Mouse (Mus musculus) left cerebral cortex, postnatal 36 days (tissue): ENCODE measurements around the gene Dmac1. TPM values are rescaled to one million over a fixed set of nuclear protein-coding genes. Genes with fewer than 3 reads are reported as not detected.
"Not testable (repeated sequence)": the region's sequence is repeated elsewhere in the genome, so short reads cannot be mapped to it uniquely, and the experiment has no call there.

ENCODE experiments used
- DNase-seq, 2 experiments: peaks; one replicate each; pipeline ENCODE4 v3.0.0; 2021 to 2022; ENCODE audit warnings: low spot score in 2 of 2, mixed read lengths in 1 of 2
- intact Hi-C: fragments of 180-260 bp; cut with DNase I; formaldehyde crosslinking; loops from one replicate; pipeline ENCODE4 v1.15.1; 2025
- total RNA-seq, 2 experiments: library from RNA; stranded (reverse); gene quantifications; 2 replicates each; pipeline ENCODE4 v1.2.3; 2021

Gene Dmac1
- total RNA-seq: 10 to 100 TPM; 47.8 to 51.9 TPM

DNA sequence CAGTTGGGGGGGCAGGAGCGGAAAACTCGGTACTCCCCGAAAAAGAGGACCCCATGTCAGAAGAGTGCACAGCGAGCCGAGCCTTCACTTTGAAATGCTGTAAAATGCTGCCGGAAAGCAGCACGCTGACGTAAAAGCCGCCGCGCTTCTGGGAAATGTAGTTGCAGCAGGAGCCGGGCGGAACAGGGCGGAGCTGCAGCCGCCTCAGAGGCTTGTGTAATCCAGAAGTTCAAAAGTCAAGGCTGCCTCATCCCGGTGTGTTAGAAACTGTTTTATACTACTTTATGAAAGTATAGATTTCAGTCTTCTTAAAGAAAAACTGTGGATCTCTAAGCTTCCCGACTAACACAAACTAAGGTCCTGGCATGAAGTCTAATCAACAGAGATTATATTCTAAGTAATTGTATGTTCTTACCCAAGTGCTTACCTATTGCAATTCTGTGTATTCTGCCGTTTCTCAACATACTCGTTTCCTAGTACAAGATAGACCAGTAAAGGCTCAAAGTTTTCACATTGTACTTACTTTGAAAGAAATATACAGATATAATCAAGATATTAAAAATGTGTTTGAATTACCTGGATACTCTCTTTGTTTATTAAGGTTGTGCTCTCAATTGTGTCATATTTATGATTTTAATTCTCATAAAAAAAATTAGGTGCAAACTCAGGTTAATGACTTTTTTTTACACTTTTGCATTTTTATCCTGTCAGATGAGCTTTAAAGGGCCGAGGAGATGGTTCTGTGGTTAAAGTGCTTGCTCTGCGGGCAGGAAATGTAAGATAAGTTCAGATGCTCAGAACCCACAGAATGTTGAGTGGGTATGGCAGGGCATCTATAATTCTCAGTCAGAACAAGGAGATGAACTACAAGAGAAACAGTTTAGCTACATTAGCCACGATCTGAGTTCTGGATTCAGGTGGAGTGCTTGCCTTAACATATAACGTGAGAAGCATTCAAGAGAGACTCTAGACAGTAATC is at the start of gene Dmac1:
Gene Dmac1 (minus strand): TSS at position 109 of the 979 bp plus-strand sequence.
- intact Hi-C loops: no loop called here
- DNase-seq: peak; percentile 93 to 96

DNA sequence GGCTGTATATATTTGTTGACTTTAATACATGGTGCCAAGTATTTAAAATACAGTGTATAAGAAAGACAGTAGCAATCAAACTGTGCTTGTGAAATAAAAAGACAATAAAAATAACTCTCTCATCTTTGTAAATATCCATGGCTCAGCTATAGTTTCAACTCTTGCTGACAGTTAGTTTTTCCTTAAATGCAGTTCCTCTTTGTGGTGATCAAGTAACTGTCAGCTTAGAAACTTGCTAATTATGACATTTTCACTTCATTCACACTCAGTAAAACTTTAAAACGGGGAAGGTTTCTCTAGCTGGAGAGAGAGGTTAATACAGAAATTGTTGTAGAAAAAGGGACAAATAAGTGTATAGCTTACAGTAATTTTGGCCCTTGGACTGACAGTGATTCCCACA is 37.3 kb upstream of the Dmac1 start:
- intact Hi-C loops: no loop called here
- DNase-seq: no peak

GRCm38 (mm10) chr4:75315007-75315406 is 36.9 kb upstream of the Dmac1 start:
- DNase-seq: no peak
- intact Hi-C loops: no loop called here

- intact Hi-C loops: no loop called here
- DNase-seq: no peak
These were observed 33.8 kb upstream of the Dmac1 start for GRCm38 (mm10) chr4:75311918-75312317.

DNA sequence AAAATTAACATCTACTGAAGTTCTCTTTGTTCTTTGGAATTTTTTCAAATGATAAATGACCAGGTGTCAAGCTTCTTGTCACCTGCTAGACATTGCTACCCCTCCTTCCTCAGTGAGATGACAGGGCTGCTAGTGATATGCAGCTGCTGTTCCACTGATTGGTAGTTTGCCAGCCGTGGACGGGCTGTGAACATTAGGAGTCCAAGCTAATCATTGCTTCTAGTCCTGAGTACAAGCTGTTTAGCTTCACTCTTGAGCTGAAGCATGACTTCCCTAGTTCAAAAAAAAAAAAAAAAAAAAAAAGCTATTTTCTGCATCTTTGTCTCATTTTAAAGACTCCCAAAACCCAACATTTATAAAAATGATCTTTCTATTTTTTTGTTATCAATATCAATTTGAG is 33.2 kb upstream of the Dmac1 start:
- no peak for DNase-seq
- intact Hi-C loops: no loop called here

DNA sequence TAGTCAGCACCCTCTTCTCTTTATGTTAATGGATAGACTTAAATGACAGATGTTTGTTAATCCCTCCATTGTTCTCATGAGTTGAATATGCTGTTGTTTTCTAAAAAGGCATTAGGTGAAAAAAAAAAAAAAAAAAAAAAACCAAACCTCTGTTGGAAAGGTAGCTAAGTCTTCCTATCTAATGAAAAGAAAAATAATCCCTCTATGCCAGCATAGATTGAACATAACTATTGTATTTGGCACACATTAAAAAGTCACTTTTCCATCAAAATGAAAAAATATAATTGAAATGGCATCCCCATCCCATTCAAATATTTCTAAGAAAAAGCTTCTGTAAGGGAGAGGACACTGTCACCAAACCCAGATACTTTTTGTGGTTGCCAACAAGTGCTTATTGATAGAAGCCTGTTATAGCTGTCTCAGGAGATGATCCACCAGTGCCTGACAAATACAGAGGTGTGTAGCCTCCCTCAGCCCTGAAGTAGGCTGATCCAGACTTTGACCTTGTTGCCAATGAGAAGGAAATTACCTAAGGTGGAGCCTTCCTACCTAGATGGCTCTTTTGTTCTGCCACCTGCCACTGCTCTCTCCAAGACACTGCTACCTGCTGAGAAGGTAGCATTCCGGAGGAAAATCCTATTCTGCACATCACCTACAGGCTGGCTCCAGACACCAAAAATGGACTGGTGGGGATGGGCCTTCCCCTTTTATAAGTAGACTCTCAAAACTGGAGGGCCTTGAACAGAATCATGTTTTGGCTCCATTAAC is 22.3 kb upstream of the Dmac1 start:
- intact Hi-C loops: no loop called here

DNA sequence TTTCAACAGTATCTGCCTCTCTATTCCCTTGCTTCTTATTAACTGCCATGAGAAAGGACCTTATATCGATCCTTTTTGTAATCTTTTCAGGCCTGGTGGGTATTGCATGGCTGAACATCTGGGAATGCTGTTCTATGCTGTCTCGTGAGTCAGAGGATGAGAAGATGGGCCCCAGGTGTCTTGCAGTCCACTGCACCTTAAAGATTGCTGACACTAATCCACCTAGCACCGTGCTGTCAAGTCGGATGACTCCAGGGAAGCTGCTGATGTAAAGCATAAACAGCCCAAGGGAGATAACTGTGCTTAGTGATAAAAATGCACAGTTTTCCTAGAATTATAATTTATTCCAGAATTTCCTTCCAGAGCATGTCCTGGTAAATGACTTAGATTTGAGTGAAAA is 14.2 kb upstream of the Dmac1 start:
- DNase-seq: no peak
- intact Hi-C loops: no loop called here

More for the DNA sequence above, 22.3 kb upstream of the Dmac1 start:
- no peak for DNase-seq

DNA sequence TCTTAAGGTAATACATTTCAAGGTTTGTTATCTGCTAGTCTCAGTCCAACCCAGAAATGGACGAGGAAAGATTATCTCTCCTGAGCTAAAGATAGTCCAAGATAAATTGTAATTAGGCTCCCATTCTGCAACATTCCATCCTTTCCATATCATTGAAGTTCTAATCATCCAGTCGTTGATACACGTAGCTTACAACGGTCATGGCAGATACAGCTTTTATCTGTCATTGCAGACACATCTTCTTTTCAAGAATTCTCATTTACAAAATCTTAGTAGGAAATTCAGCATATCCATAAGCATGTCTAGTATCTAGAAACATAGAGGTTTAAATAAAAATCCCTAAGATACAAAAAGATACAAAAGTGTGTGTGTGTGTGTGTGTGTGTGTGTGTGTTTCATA is 13.0 kb upstream of the Dmac1 start:
- DNase-seq: no peak
- intact Hi-C loops: no loop called here

GRCm38 (mm10) chr4:75277467-75278196 is 473 bp downstream of the Dmac1 start:
- no peak for DNase-seq
- intact Hi-C loops: no loop called here

GRCm38 (mm10) chr4:75275737-75276136 is 2.4 kb downstream of the Dmac1 start:
- intact Hi-C loops: no loop called here
- DNase-seq: no peak

DNA sequence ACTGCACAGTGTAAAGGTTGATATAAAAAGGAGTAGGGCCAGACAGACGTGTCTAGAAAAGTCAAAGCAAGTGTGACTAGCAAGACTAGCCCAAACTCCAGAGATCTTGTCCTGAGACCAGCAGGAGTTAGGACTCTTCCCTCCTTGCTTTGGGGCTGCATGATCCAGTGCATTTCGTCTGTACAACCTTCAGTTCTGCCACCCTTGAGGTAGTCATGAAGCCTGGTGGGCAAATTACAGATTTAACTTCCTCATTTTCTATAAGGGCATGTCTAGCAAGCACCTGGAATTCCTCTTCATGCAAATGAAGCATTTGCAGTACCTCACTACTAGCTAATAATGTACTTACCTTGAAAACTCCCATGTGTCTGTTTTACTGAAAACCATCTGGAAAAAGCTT is 10.2 kb downstream of the Dmac1 start:
- no peak for DNase-seq
- intact Hi-C loops: no loop called here

- intact Hi-C loops: no loop called here
- DNase-seq: no peak
These were observed 11.1 kb downstream of the Dmac1 start for GRCm38 (mm10) chr4:75266773-75267550.

GRCm38 (mm10) chr4:75264219-75264618 is 13.9 kb downstream of the Dmac1 start:
- DNase-seq: no peak
- intact Hi-C loops: no loop called here

DNA sequence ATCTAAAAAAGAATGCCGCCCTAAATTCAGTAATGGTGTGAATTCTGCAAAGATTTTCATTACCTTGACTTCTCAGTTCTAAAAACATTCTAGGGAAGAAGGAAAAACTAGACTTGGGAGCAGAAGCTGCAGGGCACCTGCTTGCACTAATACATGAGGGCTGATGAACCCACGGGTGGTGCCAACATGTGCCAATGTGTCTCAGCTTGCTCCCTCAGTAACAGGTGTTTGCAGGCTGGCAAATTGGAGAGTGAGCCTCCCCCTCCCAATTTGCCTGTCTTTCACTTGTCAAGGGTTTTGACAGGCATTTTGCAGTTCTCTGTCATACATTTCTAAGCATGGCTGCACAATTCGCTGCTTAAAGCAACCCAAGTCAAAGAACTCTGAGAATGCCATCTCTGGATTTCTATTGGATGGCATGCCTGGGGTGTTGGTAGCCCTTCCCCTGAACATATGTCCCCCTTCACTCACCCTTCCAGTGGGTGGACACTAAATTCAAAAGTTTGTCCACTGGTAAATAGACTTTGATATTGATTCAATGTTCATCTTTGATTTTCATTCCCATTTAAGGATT is 14.5 kb downstream of the Dmac1 start:
- intact Hi-C loops: no loop called here
- no peak for DNase-seq

DNA sequence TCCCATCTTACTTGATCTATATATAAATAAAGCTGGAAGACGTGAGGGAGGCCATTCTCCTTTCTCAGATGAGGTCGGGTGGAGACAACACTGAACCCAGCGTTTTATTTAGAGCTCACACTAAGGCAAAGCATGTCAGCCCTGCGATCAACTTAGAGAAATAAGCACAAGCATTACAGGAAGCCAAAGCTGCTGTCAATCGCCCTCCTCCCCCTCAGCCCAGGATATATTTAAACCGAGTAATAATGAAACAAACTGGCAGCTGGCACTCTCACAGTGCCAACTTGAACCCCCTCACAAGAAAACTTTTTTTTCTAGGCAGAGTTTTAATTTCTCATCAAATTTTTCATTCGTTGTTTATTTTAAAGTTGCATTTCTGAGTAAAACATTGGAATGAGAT is 15.7 kb downstream of the Dmac1 start:
- peak in 1 of 2 experiments; percentile 8 for DNase-seq
- intact Hi-C loops: no loop called here

GRCm38 (mm10) chr4:75260156-75260555 is 17.9 kb downstream of the Dmac1 start:
- no peak for DNase-seq
- intact Hi-C loops: no loop called here

DNA sequence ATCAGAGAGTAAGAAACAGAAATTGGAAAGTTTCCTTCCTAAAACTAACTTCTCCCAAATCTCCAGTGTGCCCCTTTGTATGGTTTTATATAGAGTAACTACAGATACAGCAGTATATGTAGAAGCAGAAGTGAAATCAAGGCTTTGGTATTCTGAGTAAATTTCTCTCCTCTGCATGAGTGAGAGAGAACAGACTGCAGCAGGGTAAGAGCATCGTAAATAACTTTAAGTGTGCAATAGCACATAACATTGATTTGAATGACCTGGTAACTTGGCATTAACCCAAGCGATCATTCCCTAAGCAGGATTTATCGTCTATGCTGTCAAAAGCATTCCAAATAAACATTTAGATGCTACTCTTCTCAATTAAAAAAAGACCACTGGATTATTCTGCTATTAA is 18.7 kb downstream of the Dmac1 start:
- no peak for DNase-seq
- intact Hi-C loops: no loop called here

GRCm38 (mm10) chr4:75234602-75235001 is 43.5 kb downstream of the Dmac1 start:
- DNase-seq, intact Hi-C loops: not testable (repeated sequence)
